Mouse (Mus musculus) MEL (cell line): ENCODE measurements around the gene Siglece.

Source experiments
- CHD2 ChIP-seq: IDR thresholded peaks from 2 replicates; pipeline ENCODE4 v1.6.1; 2011; ENCODE audit warnings: low read length, improper control_type of control experiment
- CTCF ChIP-seq, 3 experiments: IDR thresholded peaks in 2 of 3; conservative IDR thresholded peaks in 1 of 3; 2 replicates each; pipeline ENCODE4 v1.5.1; 2011 to 2012; ENCODE audit warnings: low read length in 3 of 3, low read depth in 2 of 3, mild to moderate bottlenecking in 2 of 3, improper control_type of control experiment in 1 of 3, inconsistent platforms in 1 of 3, mixed read lengths in 1 of 3, moderate library complexity in 1 of 3; ENCODE audit not compliant: control insufficient read depth in 1 of 3, insufficient read depth in 1 of 3, poor library complexity in 1 of 3, severe bottlenecking in 1 of 3
- EP300 ChIP-seq, 2 experiments: IDR thresholded peaks; 2 replicates each; pipeline ENCODE4 v1.6.1; 2011; ENCODE audit warnings: improper control_type of control experiment in 2 of 2, low read length in 2 of 2, low read depth in 1 of 2, mild to moderate bottlenecking in 1 of 2
- GABPA ChIP-seq: IDR thresholded peaks from 2 replicates; pipeline ENCODE4 v1.6.1; 2012; ENCODE audit warnings: low read depth, mild to moderate bottlenecking, inconsistent platforms, low read length, improper control_type of control experiment, moderate library complexity
- GATA1 ChIP-seq: IDR thresholded peaks from 2 replicates; pipeline ENCODE4 v1.6.1; 2011; ENCODE audit warnings: low read depth, low read length, improper control_type of control experiment
- HCFC1 ChIP-seq: IDR thresholded peaks from 2 replicates; pipeline ENCODE4 v1.6.1; 2012; ENCODE audit warnings: low read depth, mild to moderate bottlenecking, inconsistent platforms, low read length, improper control_type of control experiment, moderate library complexity
- KAT2A ChIP-seq: conservative IDR thresholded peaks from 2 replicates; pipeline ENCODE4 v1.6.1; 2012; ENCODE audit warnings: low read depth, low read length, improper control_type of control experiment, inconsistent platforms
- MYB ChIP-seq: IDR thresholded peaks from 2 replicates; pipeline ENCODE4 v1.6.1; 2011; ENCODE audit warnings: mild to moderate bottlenecking, low read depth, low read length, improper control_type of control experiment
- MYC ChIP-seq: IDR thresholded peaks from 2 replicates; pipeline ENCODE4 v1.6.1; 2011; ENCODE audit warnings: low read depth, mild to moderate bottlenecking, low read length, improper control_type of control experiment, moderate library complexity
- POLR2A ChIP-seq, 2 experiments: IDR thresholded peaks; 2 replicates each; pipeline ENCODE4 v1.6.1; 2011 to 2012; ENCODE audit warnings: low read length in 2 of 2, mild to moderate bottlenecking in 2 of 2, control low read depth in 1 of 2, improper control_type of control experiment in 1 of 2, low read depth in 1 of 2, moderate library complexity in 1 of 2; ENCODE audit not compliant: control insufficient read depth in 1 of 2, insufficient read depth in 1 of 2, poor library complexity in 1 of 2

GRCm38 (mm10) chr7:43685088-43685487, 25.1 kb upstream of the Siglece start:
- TF ChIP-seq EP300 (IDR thresholded peaks at IDR 0.05; ENCODE audit: low read depth in 1 of 2, low read length in 2 of 2) (no peak), HCFC1 (no peak), GABPA (no peak), POLR2A (IDR thresholded peaks at IDR 0.05; ENCODE audit: control insufficient read depth in 1 of 2, insufficient read depth in 1 of 2, low read depth in 1 of 2, low read length in 2 of 2, poor library complexity in 1 of 2) (no peak), CTCF (IDR thresholded peaks at IDR 0.05 in 2 of 3, conservative IDR thresholded peaks at IDR 0.05 in 1 of 3; ENCODE audit: control insufficient read depth in 1 of 3, insufficient read depth in 1 of 3, low read depth in 2 of 3, low read length in 3 of 3, poor library complexity in 1 of 3, severe bottlenecking in 1 of 3) (no peak), MYC (no peak), GATA1 (no peak), CHD2 (no peak), MYB (no peak), KAT2A (no peak)
